Mouse (Mus musculus) spleen, adult 2 months (tissue): ENCODE measurements around the gene Swap70.

ENCODE experiments used
- CTCF ChIP-seq: fragments of 200-500 bp; IDR thresholded peaks from 2 replicates; pipeline ENCODE4 v1.5.1; 2011; ENCODE audit warnings: mild to moderate bottlenecking, inconsistent platforms; ENCODE audit not compliant: insufficient read depth, insufficient read length, insufficient replicate concordance; ENCODE audit errors: extremely low read depth
- POLR2A ChIP-seq: fragments of 200-500 bp; IDR thresholded peaks from 2 replicates; pipeline ENCODE4 v1.6.1; 2011; ENCODE audit warnings: low read depth, low read length, inconsistent platforms

GRCm38 (mm10) chr7:110201933-110202332 is 19.6 kb upstream of the Swap70 start:
- TF ChIP-seq CTCF (no peak), POLR2A (no peak)
